Mouse (Mus musculus) forebrain, embryonic 11.5 days (tissue): ENCODE data around the gene Tdrd9. TPM values are rescaled to one million over a fixed set of nuclear protein-coding genes. Genes with fewer than 3 reads are reported as not detected.

Source experiments
- ATAC-seq: fragments of 200-750 bp; cut with Nextera tagmentation; replicated peaks from 2 replicates; pipeline ENCODE4 v1.8.0; 2017; ENCODE audit warnings: moderate TSS enrichment; ENCODE audit not compliant: low FRiP score
- DNase-seq: peaks from one replicate; pipeline ENCODE4 v3.0.0-alpha.2; 2017; ENCODE audit warnings: low spot score
- H3K27ac ChIP-seq: fragments of 300-500 bp; sonication (generic); 2 replicates; pipeline ENCODE4 v1.5.1; 2014; ENCODE audit warnings: low read depth, low read length
- H3K27me3 ChIP-seq: fragments of 300-500 bp; sonication (generic); 2 replicates; pipeline ENCODE4 v1.6.1; 2014; ENCODE audit warnings: mild to moderate bottlenecking, low read length, mixed read lengths; ENCODE audit not compliant: control insufficient read depth, insufficient read depth
- H3K36me3 ChIP-seq: fragments of 300-500 bp; sonication (generic); 2 replicates; pipeline ENCODE4 v1.6.1; 2014; ENCODE audit warnings: mild to moderate bottlenecking, low read length, moderate library complexity, mixed read lengths; ENCODE audit not compliant: control insufficient read depth, insufficient read depth
- H3K4me1 ChIP-seq: fragments of 300-500 bp; sonication (generic); replicated peaks from 2 replicates; pipeline ENCODE4 v1.6.1; 2014; ENCODE audit warnings: low read length, mixed read lengths; ENCODE audit not compliant: control insufficient read depth, insufficient read depth
- H3K4me2 ChIP-seq: fragments of 300-500 bp; sonication (generic); 2 replicates; pipeline ENCODE4 v1.6.1; 2014; ENCODE audit warnings: low read depth, mild to moderate bottlenecking, low read length, moderate library complexity, mixed read lengths; ENCODE audit not compliant: severe bottlenecking
- H3K4me3 ChIP-seq: fragments of 300-500 bp; sonication (generic); 2 replicates; pipeline ENCODE4 v1.5.1; 2014; ENCODE audit warnings: low read depth, low read length
- H3K9ac ChIP-seq: fragments of 300-500 bp; sonication (generic); 2 replicates; pipeline ENCODE4 v1.6.1; 2014; ENCODE audit warnings: low read length
- H3K9me3 ChIP-seq: fragments of 300-500 bp; sonication (generic); 2 replicates; pipeline ENCODE4 v1.6.1; 2016; ENCODE audit warnings: low read length, mixed read lengths; ENCODE audit not compliant: control insufficient read depth
- WGBS: fragments of 180-500 bp; shearing (Covaris S2); extraction: QIAGEN DNeasy Blood & Tissue Kit; methylation state at CpG from one replicate; pipeline ENCODE4 v1.1.7; 2014; 5-methylcytosine and 5-hydroxymethylcytosine counted together
- polyA plus RNA-seq: library from polyadenylated mRNA; unstranded; fragments of >200 nt; fragmentation: Nextera tagmentation; extraction: Ambion mirVana; gene quantifications from 2 replicates; pipeline ENCODE4 v1.2.1, GENCODE M21; 2014

Tdrd9 gene
- polyA plus RNA-seq, 1 experiment from 2014 or later, result 0.94 TPM

GRCm38 (mm10) chr12:112096051-112096732, 124.8 kb downstream of the Tdrd9 start:
- Histone ChIP-seq H3K4me3 (no peak overlapping the region), H3K9ac (no peak overlapping the region), H3K27me3 (no peaks in the 10 kb centered on the region), H3K4me1 (no peaks in the 10 kb centered on the region), H3K4me2 (no peak overlapping the region), H3K27ac (no peak overlapping the region), H3K36me3 (no peaks in the 10 kb centered on the region), H3K9me3 (no peaks in the 10 kb centered on the region)
- WGBS, result 88% methylated on average over 13 of the region's 13 CpGs
- ATAC-seq, result no peak
- peak; percentile 52 for DNase-seq

- WGBS, result 81% methylated on average over 8 of the region's 8 CpGs
- DNase-seq (no peak), ATAC-seq (no peak)
- Histone ChIP-seq H3K9ac (no peak overlapping the region), H3K36me3 (no peaks in the 10 kb centered on the region), H3K4me2 (no peak overlapping the region), H3K27ac (no peak overlapping the region), H3K9me3 (no peaks in the 10 kb centered on the region), H3K4me1 (no peaks in the 10 kb centered on the region), H3K27me3 (no peaks in the 10 kb centered on the region), H3K4me3 (no peak overlapping the region)
Observed at GRCm38 (mm10) chr12:112096733-112097117, 125.4 kb downstream of the Tdrd9 start.

- no peak overlapping the region for H3K27ac ChIP-seq
- no peaks in the 10 kb centered on the region for H3K36me3 ChIP-seq
- no peaks in the 10 kb centered on the region for H3K27me3 ChIP-seq
- ATAC-seq (no peak), DNase-seq (peak; percentile 41)
- H3K4me2 ChIP-seq, result no peak overlapping the region
- 64% methylated on average over 4 of the region's 4 CpGs for WGBS
- H3K4me1 ChIP-seq, result no peaks in the 10 kb centered on the region
- no peak overlapping the region for H3K4me3 ChIP-seq
- no peak overlapping the region for H3K9ac ChIP-seq
- no peaks in the 10 kb centered on the region for H3K9me3 ChIP-seq
Observed at GRCm38 (mm10) chr12:112100106-112100505, 128.7 kb downstream of the Tdrd9 start.

GRCm38 (mm10) chr12:112101045-112101444, 129.7 kb downstream of the Tdrd9 start:
- DNase-seq, result no peak
- Histone ChIP-seq H3K9me3 (no peaks in the 10 kb centered on the region), H3K27ac (no peak overlapping the region), H3K4me2 (no peak overlapping the region), H3K4me3 (no peak overlapping the region), H3K4me1 (no peaks in the 10 kb centered on the region), H3K27me3 (no peaks in the 10 kb centered on the region), H3K9ac (no peak overlapping the region), H3K36me3 (no peaks in the 10 kb centered on the region)
- 60% methylated on average over 4 of the region's 4 CpGs for WGBS
- no peak for ATAC-seq

- peaks cover 2% of the 10 kb centered on the region; the same call in 1 of the 2 replicates for H3K4me1 ChIP-seq
- H3K9me3 ChIP-seq, result no peaks in the 10 kb centered on the region
- 90% methylated on average over 5 of the region's 5 CpGs for WGBS
- no peaks in the 10 kb centered on the region for H3K27me3 ChIP-seq
- no peak overlapping the region for H3K4me3 ChIP-seq
- no peak for ATAC-seq
- no peak overlapping the region for H3K9ac ChIP-seq
- no peak for DNase-seq
- no peak overlapping the region for H3K4me2 ChIP-seq
- H3K27ac ChIP-seq, result no peak overlapping the region
- no peaks in the 10 kb centered on the region for H3K36me3 ChIP-seq
Observed at GRCm38 (mm10) chr12:112103179-112103578, 131.8 kb downstream of the Tdrd9 start.

- Histone ChIP-seq H3K4me1 (peaks cover 2% of the 10 kb centered on the region; the same call in 1 of the 2 replicates), H3K4me3 (no peak overlapping the region), H3K4me2 (no peak overlapping the region), H3K9me3 (no peaks in the 10 kb centered on the region), H3K36me3 (no peaks in the 10 kb centered on the region), H3K27ac (no peak overlapping the region), H3K27me3 (no peaks in the 10 kb centered on the region), H3K9ac (no peak overlapping the region)
- 88% methylated on average over 11 of the region's 11 CpGs for WGBS
- no peak for DNase-seq
- no peak for ATAC-seq
Observed at GRCm38 (mm10) chr12:112104890-112105289, 133.5 kb downstream of the Tdrd9 start.

- Histone ChIP-seq H3K27me3 (no peaks in the 10 kb centered on the region), H3K4me3 (no peak within 1 kb of the TSS), H3K9me3 (no peaks in the 10 kb centered on the region), H3K27ac (no peak within 1 kb of the TSS), H3K9ac (peak within 1 kb of the TSS; percentile 35; the same call in 1 of the 2 replicates), H3K36me3 (no peaks in the 10 kb centered on the region), H3K4me2 (peak within 1 kb of the TSS; percentile 37), H3K4me1 (peaks cover 2% of the 10 kb centered on the region; the same call in 1 of the 2 replicates)
- DNase-seq, result peak; percentile 67
- peak; percentile 39 for ATAC-seq
- WGBS, result under 1% methylated on average over 14 of the region's 14 CpGs
Observed at GRCm38 (mm10) chr12:112106541-112106971, 135.2 kb downstream of the Tdrd9 start, which contains the start of gene Aspg. Gene Aspg (plus strand): TSS chr12:112106679.

GRCm38 (mm10) chr12:112107685-112108084, 136.3 kb downstream of the Tdrd9 start:
- no peak for ATAC-seq
- H3K4me3 ChIP-seq, result no peak overlapping the region
- no peak overlapping the region for H3K27ac ChIP-seq
- H3K9me3 ChIP-seq, result no peaks in the 10 kb centered on the region
- no peak overlapping the region for H3K9ac ChIP-seq
- H3K4me1 ChIP-seq, result peaks cover 3% of the 10 kb centered on the region
- no peak for DNase-seq
- H3K4me2 ChIP-seq, result no peak overlapping the region
- H3K36me3 ChIP-seq, result no peaks in the 10 kb centered on the region
- no peaks in the 10 kb centered on the region for H3K27me3 ChIP-seq
- WGBS, result 87% methylated on average over 8 of the region's 8 CpGs
